Mouse (Mus musculus): ENCODE results near the gene Limk2.

Limk2 gene

GRCm38 (mm10) chr11:3334711-3335316, 74.2 kb downstream of the Limk2 start:
- no peak for DNase-seq (ENCODE audit: low read depth, low spot score)

- DNase-seq (ENCODE audit: low read depth, low spot score) = no peak
Measured at GRCm38 (mm10) chr11:3334141-3334710, 74.8 kb downstream of the Limk2 start.

DNA sequence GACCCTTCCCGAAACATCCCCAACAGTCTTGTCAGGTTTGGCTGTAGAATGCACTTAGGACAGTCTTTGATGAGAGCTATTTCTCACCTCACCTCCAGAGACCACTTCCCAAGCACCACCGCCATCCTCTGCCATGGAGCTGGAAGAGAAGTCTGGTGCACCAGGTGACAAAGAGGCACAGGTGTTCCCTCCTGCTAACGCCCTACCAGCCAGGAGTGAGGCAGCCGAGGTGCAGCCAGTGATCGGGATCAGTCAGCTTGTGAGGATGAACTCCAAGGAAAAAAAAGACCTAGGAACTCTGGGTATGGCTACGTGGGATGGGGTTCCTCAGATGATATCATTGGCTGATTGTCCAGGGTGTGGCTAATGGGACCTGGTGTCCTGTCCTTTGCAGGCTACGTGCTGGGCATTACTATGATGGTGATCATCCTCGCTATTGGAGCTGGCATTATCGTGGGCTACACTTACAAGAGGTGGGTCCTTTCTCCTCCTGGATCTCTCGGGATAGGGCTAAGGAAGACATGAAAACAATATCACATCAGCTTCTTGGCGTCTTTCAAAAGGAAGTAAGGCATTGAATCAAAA, 75.8 kb downstream of the Limk2 start:
- no peak for DNase-seq (ENCODE audit: low read depth, low spot score)

- DNase-seq (ENCODE audit: low read depth, low spot score) = peak; percentile 93
Measured at GRCm38 (mm10) chr11:3331756-3332642, 77.0 kb downstream of the Limk2 start.

GRCm38 (mm10) chr11:3330991-3331750, 77.8 kb downstream of the Limk2 start:
- no peak for DNase-seq (ENCODE audit: low read depth, low spot score)

GRCm38 (mm10) chr11:3330566-3330965, 78.4 kb downstream of the Limk2 start:
- peak; percentile 92 for DNase-seq (ENCODE audit: low read depth, low spot score)

DNA sequence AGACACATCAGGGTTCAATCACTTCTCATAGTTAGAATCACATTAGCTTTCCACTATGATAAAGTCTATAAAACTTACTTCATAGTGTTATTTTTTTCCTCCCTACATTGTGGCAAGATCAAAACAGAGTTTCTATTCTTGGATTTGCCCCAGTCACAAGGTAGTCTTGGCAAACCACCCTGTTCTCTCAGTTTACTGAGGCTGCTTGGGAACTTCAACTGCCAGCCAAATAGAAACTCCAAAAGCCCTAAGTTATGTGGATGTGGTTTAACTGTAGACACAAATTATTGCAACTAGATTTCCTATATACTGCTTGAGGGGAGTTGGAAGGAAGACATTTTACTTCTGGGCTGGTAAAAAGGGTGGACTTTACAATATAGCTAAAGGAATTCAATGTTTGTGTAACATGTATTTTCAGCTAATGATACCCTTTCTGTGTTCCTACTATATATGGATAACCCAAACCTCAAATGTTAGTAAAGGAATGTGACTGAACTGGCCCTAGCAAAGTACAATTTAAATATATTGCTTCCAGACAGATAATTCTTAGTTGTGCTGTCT, 79.0 kb downstream of the Limk2 start, which contains the start of gene Pik3ip1:
Gene Pik3ip1 (plus strand): TSS at position 511 of the 561 bp plus-strand sequence.
- no peak for DNase-seq (ENCODE audit: low read depth, low spot score)

DNA sequence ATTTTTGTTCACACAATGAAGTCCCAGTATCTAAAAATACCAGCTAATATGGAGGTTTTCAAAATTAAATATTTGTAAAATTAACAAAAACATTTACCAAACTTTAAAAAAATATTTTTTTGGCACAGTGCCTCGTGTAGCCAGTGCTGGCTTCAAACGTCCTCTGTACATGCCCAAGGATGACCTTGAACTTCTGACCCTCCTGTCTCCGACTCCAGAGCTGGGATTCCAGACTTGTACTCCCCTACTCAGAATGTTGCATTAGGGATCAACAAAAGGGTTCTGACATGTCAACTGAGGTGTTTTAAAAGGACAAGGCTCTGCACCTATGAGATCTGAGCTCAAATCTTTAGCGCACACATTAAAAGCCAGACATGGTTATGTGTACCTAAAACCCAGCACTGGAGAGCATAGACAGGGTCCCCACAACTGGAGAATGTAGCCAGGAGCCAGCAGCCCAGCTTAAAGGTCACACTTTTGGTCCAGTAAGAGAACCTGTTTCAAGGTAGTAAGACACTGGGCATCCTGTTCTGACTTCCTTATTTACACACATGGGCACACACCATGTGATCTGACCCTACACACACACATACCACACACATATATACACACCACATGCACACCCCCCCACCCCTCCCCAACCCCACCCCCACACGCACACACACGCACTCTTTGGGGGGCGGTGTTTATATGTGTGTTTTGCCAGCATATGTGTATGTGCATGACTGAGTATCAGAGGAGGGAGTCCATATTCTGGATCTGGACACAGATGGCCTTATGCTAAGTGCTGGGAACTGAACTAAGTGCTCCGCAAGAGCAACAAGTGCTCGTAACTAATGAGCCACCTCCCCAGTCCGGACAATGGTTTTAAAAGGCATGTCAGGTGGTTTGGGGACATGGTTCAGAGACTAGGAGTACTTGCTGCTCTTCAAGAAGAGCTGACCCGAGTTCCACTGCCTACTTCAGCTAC, 79.9 kb downstream of the Limk2 start:
- DNase-seq (ENCODE audit: low read depth, low spot score) = no peak

GRCm38 (mm10) chr11:3328271-3328670, 80.7 kb downstream of the Limk2 start:
- no peak for DNase-seq (ENCODE audit: low read depth, low spot score)

GRCm38 (mm10) chr11:3318286-3318685, 90.7 kb downstream of the Limk2 start:
- DNase-seq (ENCODE audit: low read depth, low spot score) = no peak

DNA sequence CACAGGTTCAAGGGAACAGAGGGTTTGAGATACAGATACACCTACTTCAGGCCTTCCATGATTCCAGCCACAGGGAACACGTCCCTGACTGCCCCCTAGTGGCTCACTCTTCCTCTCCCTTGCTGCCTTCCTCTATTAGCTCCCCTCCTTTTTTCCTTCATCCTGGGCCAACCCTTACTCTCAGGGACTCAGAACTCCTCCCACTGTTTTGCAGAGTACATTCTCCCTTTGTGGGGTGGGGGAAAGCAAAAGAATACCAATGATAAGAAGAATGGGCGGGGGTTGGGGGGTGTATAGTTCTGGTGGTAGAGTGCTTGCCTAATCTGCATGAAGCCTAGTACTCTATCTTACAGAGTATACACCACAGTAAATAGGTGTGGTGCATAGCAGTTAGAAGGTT, 94.8 kb downstream of the Limk2 start:
- no peak for DNase-seq (ENCODE audit: low read depth, low spot score)

DNA sequence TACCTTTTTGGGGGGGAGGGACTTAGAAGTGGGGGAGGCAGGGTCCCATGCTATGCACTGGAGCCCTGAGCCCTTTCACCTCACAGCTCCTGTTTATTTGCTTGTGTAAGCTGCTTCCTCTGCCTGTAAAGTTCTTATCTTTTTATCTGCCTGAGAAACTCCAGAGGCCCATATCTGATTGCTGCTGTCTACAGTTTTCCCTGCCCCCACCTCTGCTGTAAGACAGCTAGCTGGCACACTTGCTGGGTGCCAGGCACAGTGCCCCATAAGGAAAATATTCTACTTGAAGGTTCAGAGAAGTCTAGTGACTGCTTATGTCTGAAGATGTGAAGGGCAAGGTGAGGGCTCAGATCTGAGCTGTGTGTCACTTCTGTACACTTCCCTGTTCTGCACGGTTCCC, 95.7 kb downstream of the Limk2 start:
- no peak for DNase-seq (ENCODE audit: low read depth, low spot score)

DNA sequence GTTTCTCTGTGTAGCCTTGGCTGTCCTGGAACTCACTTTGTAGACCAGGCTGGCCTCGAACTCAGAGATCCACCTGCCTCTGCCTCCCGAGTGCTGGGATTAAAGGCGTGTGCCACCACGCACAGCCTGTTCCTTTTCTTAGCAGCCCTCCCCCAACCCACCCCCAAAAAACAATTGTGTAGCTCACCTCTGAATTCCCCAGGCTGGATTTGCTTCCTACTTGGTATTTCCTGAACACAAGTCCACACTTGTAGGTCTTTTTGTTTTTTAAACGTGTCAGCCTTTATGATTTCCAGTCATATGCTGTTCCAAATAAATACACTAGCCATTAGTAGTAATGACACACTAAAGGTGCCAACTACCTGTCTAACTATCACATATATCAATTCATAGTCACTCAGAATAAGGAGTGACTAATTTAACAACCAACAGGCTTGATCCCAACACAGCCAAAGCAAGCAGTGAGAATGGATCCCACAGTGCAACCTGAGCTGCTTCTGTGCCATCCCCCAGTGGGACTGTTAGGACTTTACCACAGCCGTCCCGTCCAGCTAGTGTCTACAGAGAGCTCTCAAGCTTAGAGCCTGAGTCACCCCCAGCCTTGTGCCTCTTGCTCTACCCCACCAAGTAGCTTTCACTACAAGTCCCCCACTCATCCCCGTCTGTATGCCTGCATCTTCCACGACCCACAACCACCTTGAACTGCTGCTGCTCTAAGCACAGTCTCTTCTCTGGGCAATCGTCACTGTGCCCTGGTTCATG, 97.2 kb downstream of the Limk2 start:
- no peak for DNase-seq (ENCODE audit: low read depth, low spot score)

GRCm38 (mm10) chr11:3310789-3311585, 98.0 kb downstream of the Limk2 start:
- DNase-seq (ENCODE audit: low read depth, low spot score) = no peak

DNA sequence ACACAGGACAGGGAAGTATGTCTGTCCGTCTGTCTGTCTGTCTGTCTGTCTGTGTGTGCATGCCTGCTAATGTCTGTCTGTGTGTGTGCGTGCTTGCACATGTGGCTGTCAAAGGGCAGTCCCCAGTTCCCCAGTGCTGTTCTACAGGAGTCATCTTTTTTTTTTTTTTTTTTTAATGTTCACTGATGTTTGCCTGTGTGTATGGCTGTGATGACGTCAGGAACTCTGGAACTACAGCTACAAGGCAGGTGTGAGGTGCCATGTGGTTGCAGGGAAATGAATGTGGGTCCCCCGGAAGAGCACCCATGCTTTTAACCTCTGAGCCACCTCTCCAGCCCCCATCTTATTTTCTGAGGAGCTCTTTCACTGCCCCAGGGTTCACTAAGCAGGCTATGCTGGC, 99.1 kb downstream of the Limk2 start:
- no peak for DNase-seq (ENCODE audit: low read depth, low spot score)

- no peak for DNase-seq (ENCODE audit: low read depth, low spot score)
Measured at GRCm38 (mm10) chr11:3307875-3308274, 101.1 kb downstream of the Limk2 start.

DNA sequence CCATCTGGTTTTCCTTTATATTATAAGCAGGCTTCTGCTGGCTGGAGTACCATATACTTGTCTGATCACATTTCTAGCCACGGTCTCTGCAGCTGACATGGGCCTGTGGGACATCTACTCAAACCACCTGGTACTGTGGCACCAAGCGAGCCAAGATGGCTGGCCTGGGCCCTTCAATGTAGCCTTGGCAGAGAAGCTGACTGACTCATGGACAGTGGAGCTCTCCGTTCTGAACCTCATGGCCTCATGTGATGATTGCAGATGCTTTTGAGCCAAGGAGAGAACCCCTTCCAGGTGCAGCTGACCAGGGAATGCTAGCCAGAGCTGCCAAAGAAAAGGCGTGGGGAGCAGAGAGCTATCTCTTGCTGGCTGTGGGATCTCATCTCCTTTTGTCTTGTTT, 103.2 kb downstream of the Limk2 start:
- DNase-seq (ENCODE audit: low read depth, low spot score) = no peak

DNA sequence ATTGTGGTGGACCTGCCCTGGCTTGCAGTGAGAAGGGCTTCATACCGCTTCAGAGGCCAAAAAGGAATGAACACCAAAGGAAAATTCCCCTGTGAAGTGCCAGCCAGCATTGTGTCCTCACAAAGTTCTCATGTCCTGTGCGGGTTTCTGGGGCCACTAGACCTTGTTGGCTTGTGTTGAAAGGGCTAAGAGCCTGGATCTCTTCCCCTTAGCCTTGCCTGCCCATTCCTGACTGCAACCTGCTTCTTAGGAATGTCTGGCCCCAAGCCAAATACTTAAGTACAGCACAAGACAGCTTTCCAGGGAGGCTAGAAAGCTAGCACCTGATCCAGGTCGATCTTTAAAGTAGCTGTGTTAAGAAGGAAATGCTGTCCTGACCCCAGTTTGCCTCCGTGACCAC, 106.2 kb downstream of the Limk2 start:
- no peak for DNase-seq (ENCODE audit: low read depth, low spot score)
